Mouse (Mus musculus) layer of hippocampus, adult 2 months (tissue): ENCODE results near the gene Dcun1d4. TPM values are rescaled to one million over a fixed set of nuclear protein-coding genes. Genes with fewer than 3 reads are reported as not detected.
"Not testable (repeated sequence)": the region's sequence is repeated elsewhere in the genome, so short reads cannot be mapped to it uniquely, and the experiment has no call there.

Experiments
- DNase-seq, 2 experiments: peaks; one replicate each; pipeline ENCODE4 v3.0.0; 2022; ENCODE audit warnings: low spot score in 2 of 2
- H3K27ac ChIP-seq: fragments of 200-600 bp; 2 replicates; pipeline ENCODE4 v1.8.1; 2022
- H3K4me3 ChIP-seq: fragments of 200-600 bp; 2 replicates; pipeline ENCODE4 v1.8.1; 2022; ENCODE audit warnings: mild to moderate bottlenecking
- CTCF ChIP-seq: fragments of 200-600 bp; conservative IDR thresholded peaks from 2 replicates; pipeline ENCODE4 v1.8.1; 2022; ENCODE audit warnings: antibody characterized with exemption, mild to moderate bottlenecking, moderate library complexity
- total RNA-seq, 2 experiments: library from RNA; stranded (reverse); gene quantifications; 2 replicates each; pipeline ENCODE4 v1.2.3; 2021

Dcun1d4 gene
- total RNA-seq, 2 experiments from 2014 or later = 124 to 132 TPM

GRCm38 (mm10) chr5:73566892-73567291 lies 86.1 kb downstream of the Dcun1d4 start:
- DNase-seq = no peak
- Histone ChIP-seq H3K27ac (no peak overlapping the region), H3K4me3 (no peak overlapping the region)
- TF ChIP-seq CTCF = no peak

- DNase-seq = no peak
- no peak overlapping the region for H3K27ac ChIP-seq
- no peak for TF ChIP-seq CTCF
Observed at GRCm38 (mm10) chr5:73569181-73569580, 88.4 kb downstream of the Dcun1d4 start.

GRCm38 (mm10) chr5:73571395-73572156 lies 90.8 kb downstream of the Dcun1d4 start:
- no peak for TF ChIP-seq CTCF
- Histone ChIP-seq H3K27ac (no peak overlapping the region), H3K4me3 (no peak overlapping the region)
- no peak for DNase-seq

More at GRCm38 (mm10) chr5:73569181-73569580, 88.4 kb downstream of the Dcun1d4 start:
- H3K4me3 ChIP-seq = no peak overlapping the region

- H3K4me3 ChIP-seq = no peak overlapping the region
- TF ChIP-seq CTCF = no peak
- H3K27ac ChIP-seq = no peak overlapping the region
- no peak for DNase-seq
Observed at GRCm38 (mm10) chr5:73572846-73573245, 92.0 kb downstream of the Dcun1d4 start.

GRCm38 (mm10) chr5:73573789-73574188 lies 93.0 kb downstream of the Dcun1d4 start:
- no peak overlapping the region for H3K27ac ChIP-seq
- H3K4me3 ChIP-seq = no peak overlapping the region
- no peak for TF ChIP-seq CTCF
- DNase-seq = no peak

GRCm38 (mm10) chr5:73574616-73575015 lies 93.8 kb downstream of the Dcun1d4 start:
- no peak for TF ChIP-seq CTCF
- Histone ChIP-seq H3K27ac (no peak overlapping the region), H3K4me3 (no peak overlapping the region)
- no peak for DNase-seq

- TF ChIP-seq CTCF = no peak
Observed at GRCm38 (mm10) chr5:73576708-73577107, 95.9 kb downstream of the Dcun1d4 start.

GRCm38 (mm10) chr5:73578131-73578530 lies 97.3 kb downstream of the Dcun1d4 start:
- no peak for TF ChIP-seq CTCF
- no peak for DNase-seq
- H3K27ac ChIP-seq = no peak overlapping the region

More at GRCm38 (mm10) chr5:73576708-73577107, 95.9 kb downstream of the Dcun1d4 start:
- DNase-seq = peak in 1 of 2 experiments; percentile 48
- H3K27ac ChIP-seq = peak overlapping the region; percentile 79
- no peak overlapping the region for H3K4me3 ChIP-seq

GRCm38 (mm10) chr5:73584011-73584410 lies 103.2 kb downstream of the Dcun1d4 start:
- H3K27ac ChIP-seq = peak overlapping the region; percentile 89
- H3K4me3 ChIP-seq, DNase-seq: not testable (repeated sequence)

More at GRCm38 (mm10) chr5:73578131-73578530, 97.3 kb downstream of the Dcun1d4 start:
- H3K4me3 ChIP-seq = no peak overlapping the region

- TF ChIP-seq CTCF = no peak
- Histone ChIP-seq H3K4me3 (no peak overlapping the region), H3K27ac (peak overlapping the region; percentile 89)
- peak; percentile 32 to 54 for DNase-seq
Observed at GRCm38 (mm10) chr5:73585212-73586115, 104.7 kb downstream of the Dcun1d4 start.

- peak overlapping the region; percentile 89; the same call in 1 of the 2 replicates for H3K27ac ChIP-seq
- DNase-seq = no peak
- TF ChIP-seq CTCF = no peak
- no peak overlapping the region for H3K4me3 ChIP-seq
Observed at GRCm38 (mm10) chr5:73586597-73586996, 105.8 kb downstream of the Dcun1d4 start.

GRCm38 (mm10) chr5:73587119-73587518 lies 106.3 kb downstream of the Dcun1d4 start:
- no peak for DNase-seq
- no peak overlapping the region for H3K4me3 ChIP-seq
- no peak for TF ChIP-seq CTCF
- no peak overlapping the region for H3K27ac ChIP-seq
